Mouse (Mus musculus) right cerebral cortex, adult 18-20 months (tissue): ENCODE measurements around the gene Armc2.
A peak's percentile ranks its signal among the peaks of the same experiment; 100 is the strongest.

Experiments used
- DNase-seq: peaks from one replicate; pipeline ENCODE4 v3.0.0; 2022; ENCODE audit warnings: mixed read lengths

Gene Armc2

DNA sequence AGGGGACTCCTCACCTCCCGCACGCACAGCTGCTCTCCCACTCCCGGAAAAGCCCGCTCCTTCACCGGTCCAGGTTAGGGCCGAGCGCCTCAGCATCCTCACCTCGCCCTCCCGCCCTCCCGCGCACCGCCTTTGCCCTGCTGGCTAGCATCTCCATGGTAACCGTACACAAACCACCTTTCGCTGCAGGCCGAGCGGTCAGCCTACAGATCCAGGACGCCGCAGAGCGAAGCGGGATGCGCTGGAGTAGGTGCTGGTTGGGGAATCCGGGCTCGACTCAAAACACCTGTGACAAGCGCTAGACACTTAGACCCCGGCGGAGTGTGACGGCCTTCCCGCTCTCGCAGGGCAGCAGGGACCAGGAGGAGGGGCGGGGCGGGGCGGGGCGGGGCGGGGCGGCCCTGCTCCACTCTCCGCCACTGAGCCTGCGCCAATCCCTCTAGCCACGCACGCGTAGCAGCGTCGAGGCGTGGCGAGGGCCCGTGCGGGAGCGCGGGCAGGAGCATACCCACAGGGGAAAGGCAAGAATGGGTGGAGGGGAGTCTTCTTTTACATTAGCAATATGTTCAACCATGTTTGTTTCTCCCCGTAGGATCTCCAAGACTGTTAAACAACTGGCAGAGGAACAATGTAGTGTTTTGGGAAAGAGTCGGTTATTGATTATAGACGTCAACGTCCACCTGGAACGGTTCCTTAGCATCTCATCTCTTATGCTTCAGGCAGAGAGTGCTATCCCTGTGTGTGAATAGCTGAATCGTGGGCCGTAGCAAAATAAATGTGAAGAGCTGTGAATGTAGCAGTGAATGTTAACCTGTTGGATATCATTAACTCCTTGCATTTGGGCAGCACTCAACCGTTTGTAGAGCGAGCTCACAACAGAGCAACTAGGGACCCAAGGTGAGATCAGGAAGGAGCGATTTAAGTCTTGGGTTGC lies at the start of gene Armc2:
Gene Armc2 (minus strand): TSS at position 427 of the 934 bp plus-strand sequence.
- peak; percentile 85 for DNase-seq

DNA sequence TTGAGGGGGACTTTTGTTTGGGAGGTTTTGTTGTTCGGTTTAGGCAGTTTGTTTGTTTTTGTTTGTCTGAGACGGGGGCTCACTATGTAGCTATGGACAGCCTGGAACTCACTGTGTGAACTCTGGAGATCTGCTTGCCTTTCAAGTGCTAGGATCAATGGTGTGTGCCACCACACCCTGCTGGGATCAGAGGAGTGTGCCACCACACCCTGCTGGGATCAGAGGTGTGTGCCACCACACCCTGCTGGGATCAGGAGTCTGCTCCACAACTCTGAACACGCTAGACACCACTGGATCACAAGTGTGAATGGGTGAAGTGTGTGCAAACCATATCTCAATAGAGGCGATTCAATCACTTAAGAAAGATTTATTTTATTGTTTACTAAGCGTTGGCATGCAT lies 46.2 kb upstream of the Armc2 start:
- no peak for DNase-seq

DNA sequence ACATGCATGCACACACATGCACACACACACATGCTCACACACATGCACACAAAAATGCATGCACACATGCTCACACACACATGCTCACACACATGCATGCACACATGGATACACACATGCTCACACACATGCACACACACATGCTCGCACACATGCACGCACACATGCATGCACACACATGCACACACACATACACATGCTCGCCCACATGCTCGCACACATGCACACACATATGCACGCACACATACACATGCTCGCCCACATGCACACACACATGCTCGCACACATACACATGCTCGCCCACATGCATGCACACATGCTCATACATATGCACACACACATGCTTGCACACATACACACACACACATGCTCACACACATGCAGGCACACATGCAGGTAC lies 41.3 kb upstream of the Armc2 start:
- no peak for DNase-seq

DNA sequence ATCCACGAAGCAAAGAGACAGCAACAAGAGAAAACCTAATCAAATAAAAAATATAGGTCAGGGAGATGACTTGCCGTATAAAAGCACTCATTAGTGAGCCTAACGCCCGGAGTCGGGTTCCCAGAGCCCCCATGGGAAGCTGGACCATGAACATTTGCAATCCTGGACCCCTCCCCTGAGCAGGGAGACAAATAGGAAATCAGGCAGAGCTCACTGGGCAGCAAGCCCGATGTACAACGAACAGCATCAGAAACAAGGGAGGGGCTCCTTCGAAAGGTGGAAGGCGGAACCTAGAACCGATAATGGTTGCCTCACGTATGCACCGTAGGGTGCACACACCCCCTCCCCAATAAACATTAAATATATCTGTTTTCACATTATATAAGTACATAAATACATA lies 39.5 kb upstream of the Armc2 start:
- no peak for DNase-seq

DNA sequence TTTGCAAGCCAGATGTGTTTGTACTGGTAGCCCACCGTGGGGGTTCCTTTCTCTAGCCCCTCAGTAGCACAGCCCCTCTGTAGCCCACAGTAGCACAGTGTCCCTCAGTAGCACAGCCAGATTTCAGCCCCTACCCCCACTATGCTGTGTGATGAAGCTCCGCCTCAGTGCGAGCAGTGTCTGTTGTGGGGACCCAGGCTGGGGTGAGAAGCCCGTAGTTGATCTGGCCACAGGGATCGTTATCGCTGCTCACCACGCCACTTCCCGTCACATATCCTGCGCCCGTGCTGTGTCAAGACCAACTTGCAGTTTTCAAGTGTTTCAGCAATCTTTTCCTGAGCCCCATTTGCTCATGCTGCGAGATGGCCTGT lies 39.0 kb upstream of the Armc2 start:
- no peak for DNase-seq

DNA sequence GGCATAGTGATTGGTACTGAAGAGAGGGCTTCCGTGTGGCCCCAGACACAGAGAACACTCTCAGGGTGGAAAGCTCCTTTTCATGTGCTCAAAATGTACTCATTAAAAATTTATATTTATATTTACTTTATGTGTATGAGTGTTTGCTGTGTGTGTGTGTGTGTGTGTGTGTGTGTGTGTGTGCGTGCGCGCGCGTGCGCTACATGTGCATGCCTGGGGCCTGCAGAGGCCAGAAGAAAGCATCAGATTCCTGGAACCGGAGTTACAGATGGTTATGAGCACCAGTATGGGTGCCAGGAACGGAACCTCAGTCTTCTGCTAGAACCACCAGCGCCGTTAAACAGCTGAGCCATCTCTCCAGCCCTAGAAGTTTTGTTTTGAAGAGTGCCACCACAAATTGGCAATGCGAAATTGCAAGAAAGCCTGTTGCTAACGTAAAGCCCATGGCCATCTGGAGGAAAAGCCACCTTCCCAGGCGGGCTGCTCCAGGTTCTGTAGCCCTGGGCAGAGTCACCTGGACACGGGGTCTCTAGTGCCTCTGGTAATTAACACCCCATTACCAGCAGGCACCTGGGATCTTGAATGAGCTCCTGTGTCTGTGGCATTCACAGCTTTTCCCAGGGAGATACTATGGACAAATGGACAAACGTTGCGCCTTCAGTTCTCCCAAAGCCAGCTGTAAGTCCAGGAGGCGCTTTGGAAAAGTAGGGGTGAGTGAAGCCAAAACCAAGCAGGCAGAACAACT lies 38.4 kb upstream of the Armc2 start:
- no peak for DNase-seq

DNA sequence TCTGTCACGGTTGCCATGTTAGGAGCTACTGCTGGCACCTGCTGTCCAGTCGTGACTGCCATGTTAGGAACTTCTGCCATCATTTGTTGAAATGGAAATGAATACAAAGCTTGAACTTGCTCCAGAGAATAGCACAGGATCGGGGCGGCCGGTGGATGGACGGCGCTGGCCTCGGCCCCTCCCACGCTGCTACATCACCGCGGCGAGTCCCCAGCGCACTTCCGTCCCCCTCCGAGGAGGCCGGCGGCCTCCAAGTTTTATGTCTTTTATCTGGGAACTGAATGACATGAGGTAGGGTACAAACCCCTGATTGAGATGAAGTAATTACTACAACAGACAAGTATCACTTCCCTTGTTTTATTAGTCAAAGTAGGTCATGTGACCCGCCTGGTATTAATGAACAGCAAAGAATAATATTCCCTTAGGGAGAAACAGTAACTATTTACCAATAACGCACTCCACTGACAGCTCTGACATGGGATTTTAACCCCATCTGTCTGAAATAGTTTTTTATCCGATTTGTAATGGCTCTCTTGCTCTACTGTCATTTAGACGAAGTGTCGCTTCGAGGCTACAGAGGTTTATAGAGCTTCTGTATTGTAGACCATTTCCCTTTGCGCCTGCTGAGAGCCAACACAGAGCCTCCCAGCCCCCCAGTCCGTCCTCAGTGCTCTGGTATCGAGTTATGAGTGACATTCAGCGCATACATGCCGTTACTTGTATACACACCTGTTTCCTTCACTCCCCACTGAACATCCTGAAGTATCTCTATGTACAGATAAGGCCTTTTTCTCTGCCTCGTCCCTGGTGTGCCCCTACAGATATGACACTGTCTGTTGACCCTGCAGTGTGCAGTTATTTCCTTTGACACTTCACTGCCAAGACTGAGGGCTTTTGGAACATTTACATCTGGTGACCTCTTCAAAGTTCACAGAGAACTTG lies 37.3 kb upstream of the Armc2 start:
- DNase-seq = no peak

DNA sequence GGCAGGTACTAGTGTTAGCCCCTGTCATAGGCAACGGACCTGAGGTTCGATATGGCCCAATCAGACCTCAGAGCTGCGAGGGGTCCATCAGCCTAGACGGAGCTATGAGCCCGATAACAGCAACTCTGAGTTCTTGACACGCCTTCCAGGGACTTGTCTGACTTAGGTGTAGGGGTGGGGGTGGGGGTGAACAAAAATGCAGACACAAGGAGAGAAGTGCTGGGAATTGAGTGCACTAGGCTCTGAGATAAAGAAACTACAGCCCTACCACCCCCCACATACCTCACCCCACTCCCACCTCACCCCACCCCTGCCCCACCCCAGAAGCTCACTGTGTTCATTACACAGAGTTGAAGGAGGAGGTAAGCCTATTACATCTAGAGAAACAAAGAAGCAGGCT lies 32.8 kb upstream of the Armc2 start:
- no peak for DNase-seq

DNA sequence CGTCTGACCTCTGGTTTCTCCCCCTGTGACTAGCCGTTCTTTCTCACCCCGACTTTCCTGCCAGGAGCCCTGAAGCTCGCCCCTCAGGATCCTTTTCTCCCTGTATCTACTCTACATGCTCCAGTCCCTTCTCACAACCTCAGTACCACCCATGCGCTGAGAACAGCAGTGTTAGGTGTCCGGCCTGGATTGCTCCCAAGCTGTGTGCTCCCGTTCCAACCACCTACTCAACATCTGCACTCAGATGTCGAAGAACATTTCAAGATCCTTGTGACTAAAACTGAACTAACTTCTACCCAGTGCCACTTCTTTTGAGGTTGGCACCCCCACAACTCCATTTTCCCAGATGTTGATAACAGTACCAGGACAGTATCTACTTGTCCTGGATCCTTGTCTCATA lies 30.4 kb upstream of the Armc2 start:
- peak; percentile 67 for DNase-seq

DNA sequence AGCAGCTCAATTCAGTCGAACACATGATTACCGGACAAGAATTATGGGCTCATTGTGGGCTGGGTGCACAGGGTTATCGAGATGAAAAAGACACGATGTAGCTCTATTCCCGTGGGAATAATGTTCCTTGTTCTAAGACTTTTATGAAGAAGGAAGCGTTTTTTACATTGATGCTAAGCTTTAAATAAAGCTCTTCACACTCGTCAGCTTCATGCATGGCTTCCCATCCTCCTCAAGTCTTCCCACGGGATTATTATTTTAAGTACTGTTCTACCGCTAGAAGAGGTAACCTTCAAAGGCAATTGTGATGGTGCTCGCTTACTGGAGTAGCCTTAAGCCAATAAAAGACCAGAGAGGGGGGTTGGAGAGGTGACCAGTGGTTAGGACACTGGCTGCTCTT lies 26.3 kb upstream of the Armc2 start:
- peak; percentile 41 for DNase-seq

DNA sequence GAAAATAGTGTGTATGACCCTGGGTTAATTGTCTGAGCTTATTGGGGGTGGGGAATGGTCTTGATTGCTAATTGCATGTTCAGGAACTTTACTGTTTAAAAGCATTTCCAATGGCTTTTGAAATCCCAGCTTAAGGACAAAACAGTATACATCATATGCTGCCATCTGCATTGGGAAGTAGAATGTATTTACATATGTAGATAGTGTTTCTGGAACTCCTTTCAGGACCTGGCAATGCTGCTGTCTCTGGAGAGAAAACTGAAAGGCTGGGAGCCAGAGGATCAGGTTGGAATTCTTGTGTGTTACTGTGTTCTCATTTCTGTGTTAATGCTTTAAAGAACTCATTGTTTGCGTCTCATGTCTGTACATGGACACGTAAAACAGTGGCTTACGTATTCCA lies 25.1 kb upstream of the Armc2 start:
- peak; percentile 24 for DNase-seq

DNA sequence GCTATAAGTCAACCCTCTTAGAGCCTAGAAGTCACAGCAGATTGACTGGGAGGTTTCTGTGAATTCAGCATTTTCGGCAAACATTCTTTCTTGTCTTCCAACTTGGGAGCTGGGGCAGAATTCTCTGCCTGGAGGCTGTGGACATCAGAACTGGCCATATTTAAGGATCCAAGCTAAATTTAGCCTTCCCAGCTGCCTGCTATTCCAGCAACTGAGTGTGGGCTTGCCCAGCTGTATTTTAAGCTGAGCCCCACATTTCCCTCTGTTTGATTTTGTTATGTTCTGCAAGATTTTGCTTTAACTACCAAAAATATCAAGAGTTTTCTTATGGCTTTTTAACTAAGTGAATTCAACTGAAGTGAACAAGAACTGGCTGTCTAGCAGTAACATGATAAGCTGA lies 24.6 kb upstream of the Armc2 start:
- DNase-seq = peak; percentile 62

DNA sequence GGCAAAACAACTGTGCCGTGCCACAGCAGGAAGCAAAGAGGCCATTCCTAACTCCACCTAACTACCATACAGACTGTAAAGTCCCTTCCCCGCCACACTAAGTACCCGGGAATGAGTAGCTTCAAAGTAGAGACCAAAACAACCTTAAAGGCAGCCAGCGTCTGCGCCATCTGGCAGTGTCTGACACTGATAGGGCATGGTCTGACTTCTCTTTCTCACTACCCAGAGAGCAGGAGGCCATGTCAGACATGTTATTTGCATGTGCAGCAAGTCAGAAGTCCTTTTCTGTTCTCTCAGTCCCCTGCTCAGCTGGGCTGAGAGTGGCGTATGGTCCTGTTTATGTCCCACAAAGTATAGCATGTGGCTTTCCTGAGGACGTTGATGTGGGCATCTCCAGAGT lies 23.8 kb upstream of the Armc2 start:
- no peak for DNase-seq

DNA sequence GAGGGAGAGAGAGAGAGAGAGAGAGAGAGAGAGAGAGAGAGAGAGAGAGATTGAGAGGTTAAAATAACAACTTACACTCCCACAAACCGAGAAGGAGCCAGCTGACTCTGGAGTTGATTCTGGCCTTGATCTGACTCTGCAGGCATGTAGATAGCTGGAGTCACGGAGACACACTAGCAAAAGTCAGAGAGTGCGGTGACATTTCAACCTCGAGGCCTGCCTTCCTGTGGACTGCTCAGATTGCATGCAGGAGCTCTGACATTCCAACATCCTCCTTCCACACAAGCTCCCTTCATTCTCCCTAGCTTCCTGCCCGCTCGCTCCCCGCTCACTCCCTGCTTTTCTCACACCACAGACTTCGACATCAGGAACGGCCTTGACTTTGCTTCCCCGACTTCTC lies 20.3 kb upstream of the Armc2 start:
- no peak for DNase-seq

DNA sequence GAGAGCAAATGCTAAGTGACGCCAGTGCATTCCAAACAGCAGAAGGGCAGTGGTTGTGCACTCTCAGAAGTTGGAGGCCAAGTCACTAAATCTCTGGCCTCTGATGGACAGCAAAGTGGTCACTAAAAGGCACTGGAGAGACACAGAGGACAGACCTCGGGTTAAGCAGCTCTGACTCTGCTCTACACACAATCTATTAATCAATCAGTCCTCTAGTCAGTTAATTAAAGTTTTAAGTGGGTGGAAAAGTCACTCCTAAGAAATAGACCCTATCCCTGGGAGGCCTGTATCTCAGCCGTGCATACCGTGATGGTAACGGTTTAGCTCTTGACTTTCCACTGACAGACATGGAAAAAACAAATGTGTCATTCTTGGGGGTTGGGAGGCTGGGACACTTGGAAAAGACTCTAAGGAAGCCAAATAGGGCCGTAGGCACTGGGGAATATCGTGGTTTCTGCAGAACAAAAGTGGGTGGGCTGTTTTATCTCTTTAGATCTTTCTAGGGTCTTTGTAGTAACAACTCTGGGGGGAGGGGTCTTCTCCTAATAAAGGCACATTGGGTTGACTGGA lies 19.1 kb upstream of the Armc2 start:
- no peak for DNase-seq

DNA sequence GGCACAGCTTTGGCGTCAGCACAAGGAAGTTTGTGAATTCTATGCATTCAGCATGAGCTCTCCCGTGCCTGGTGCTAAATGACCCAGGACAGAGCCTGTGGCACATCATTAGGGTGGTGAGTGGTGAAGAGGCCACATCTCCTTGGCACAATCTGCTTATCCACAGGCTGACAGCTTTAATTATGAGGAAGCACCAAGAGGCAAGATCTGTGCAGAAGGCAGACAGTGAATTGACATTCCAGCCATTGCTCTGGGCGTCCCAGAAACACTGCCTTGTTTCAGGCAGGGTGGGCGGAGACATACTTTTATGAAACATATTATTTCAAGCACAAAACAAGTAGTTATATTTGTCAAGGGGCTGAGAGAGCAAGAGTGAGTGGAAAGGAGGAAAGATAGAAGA lies 18.6 kb upstream of the Armc2 start:
- DNase-seq = no peak

DNA sequence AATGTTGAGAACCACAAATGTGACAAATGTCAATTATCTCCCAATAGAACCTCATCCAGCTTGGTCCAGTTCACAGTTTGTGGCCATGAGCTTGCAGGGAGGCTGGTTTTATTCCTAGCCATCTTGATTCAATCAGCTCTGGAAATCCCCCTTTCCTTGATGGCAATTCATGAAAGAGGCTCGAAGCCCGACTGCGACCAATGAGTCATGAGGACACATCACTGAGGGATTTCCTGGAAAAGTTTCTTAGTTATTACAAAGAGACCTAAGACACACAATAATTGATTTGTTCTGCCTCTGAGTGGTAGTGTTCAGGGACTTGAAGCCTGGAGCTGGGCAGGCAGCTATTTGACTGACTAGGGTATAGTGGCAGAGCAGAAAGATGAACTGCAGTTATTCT lies 15.3 kb upstream of the Armc2 start:
- DNase-seq = no peak

DNA sequence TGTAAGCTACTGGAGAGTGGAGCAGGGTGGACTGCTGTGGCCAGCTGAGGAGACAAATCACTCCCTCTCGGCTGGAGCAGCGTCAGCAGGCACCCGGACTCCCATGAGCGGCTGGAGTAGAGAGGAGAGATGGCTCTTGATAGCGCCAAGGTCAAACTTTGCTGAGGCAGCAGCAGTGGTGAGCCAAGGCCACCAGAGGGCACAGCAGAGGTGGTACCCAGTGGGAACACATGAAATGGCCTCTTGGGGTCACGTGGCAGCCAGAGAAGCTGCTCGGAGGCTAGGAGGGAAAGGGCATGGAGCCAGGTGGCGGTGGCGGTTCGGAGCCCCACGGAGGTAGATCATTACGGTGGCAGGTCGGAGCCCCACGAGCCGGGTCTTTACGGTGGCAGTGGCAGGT lies 12.8 kb upstream of the Armc2 start:
- DNase-seq = peak; percentile 79

DNA sequence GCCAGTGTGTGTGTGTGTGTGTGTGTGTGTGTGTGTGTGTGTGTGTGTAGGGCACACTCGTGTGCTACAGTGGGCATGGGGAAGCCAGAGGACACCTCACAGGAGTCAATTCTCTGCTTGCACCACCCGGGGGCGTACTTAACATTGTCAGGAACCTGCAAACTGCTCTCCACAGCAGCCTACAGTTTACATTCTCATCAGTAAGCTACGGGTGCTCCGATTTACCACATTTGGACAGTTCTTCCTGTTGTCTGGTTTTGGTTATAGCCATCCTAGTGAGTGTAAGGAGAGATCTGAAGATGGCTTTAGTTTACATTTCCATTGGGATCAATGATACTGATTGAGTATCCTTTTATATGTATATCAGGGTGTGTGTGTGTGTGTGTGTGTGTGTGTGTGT lies 11.3 kb upstream of the Armc2 start:
- DNase-seq = no peak

DNA sequence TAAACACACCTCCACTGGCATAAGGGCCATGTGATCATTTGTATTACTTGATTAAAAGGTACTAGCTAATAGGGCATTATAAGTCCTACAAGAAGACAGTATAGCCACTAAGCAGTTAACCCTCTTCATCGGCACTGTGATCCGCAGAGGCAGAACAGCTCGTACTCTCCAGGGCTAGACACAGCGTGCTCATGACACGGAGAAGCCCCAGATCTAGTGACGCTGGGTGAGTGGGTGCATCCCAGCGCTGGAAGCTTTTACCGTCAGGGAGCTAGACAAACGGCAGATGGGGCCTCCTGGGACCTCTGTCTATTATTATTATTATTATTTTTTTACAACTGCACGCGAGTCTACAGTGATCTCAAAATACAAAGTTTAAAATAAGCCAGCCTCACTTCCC lies 9.1 kb upstream of the Armc2 start:
- peak; percentile 43 for DNase-seq

DNA sequence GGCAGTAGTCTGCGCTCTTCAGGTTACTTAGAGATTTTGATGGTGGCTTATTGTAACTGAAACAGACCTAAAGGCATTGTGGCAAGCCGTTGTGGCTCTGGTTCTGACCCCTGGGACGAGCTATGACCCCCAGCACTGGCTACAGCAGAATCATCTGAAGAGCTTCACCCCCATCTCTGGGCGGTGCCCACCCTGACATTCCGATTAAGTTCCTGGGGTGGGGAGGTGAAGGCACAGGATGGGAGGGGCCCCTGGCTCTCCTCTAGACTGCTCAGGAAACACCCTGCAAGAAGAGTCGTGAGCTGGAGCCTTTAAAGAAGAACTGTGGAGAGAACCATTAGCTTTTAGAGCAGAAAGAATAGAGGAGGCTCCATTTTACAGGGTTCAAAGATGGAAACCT lies 6.2 kb upstream of the Armc2 start:
- no peak for DNase-seq

DNA sequence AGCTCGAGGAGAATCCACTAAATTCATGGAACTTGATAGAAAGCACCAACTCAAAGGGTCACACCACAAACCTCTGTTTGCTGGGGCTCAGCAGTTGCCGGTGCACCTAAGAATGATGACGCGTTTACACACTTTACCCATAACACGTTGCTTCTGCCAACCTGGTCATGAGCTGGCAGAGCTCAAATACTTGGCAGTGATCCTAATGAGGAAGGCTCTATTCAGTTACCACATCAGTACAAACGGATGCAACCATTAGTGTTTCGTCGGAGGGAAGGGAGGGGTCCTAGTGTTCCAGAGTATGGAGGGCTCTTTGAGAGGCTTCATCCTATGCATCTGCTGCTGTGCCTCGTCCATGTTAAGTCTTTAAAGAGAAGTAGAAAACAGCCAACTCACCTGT lies 3.3 kb upstream of the Armc2 start:
- DNase-seq = no peak

DNA sequence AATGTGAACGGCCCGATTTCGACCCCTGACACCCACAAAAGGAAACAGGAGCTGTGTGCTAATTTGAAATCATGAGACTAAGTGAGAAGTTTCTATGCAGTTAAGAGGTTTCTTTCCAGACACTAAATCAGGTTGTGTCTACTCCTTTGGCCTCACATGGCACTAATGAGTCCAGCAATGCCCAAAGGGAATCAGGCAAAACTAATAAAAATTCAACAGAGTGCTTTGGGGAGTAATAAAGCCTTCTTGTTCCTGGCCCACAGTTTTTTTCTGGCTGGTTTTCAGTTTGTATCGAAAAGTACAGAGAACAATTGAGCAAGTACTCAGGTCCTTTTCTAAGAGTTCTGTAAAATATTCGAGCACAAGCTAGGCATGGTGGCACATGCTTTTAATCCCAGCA lies 4.2 kb downstream of the Armc2 start:
- no peak for DNase-seq
